Mouse (Mus musculus) gastrocnemius, adult 8-10 months (tissue): Measurements from ENCODE around the gene Runx3. TPM values are rescaled to one million over a fixed set of nuclear protein-coding genes. Genes with fewer than 3 reads are reported as not detected.

ENCODE experiments used
- DNase-seq, 2 experiments: peaks; one replicate each; pipeline ENCODE4 v3.0.0; 2022; ENCODE audit warnings: low spot score in 2 of 2
- total RNA-seq, 4 experiments: library from RNA; stranded (reverse); gene quantifications; 2 replicates each; pipeline ENCODE4 v1.2.4; 2022

Runx3 gene
- total RNA-seq, 4 experiments from 2014 or later, result 0.07 TPM; not detected in 3

DNA sequence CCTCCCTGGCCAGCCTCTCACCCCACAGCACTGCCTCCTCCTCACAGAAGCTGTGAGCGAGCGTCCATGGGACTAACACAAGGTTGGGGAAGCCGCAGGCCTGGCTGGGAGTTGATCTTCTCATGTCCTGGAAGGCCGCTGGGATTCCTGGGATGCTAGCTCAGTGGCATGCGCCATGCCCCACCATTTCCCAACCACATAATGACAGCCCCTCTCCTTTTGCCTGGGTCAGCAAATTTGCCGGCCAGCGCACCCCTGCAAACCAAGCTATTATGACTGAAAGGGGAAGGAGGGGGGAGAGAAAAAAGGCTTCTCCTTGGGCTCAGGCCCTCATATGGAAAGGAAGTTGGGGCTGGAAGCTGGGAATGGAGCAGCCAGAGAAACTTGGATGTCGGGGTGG, 6.8 kb upstream of the Runx3 start:
- no peak for DNase-seq

GRCm38 (mm10) chr4:135114301-135114700, 6.2 kb upstream of the Runx3 start:
- DNase-seq, result no peak

- DNase-seq, result no peak
These were observed 4.9 kb upstream of the Runx3 start for GRCm38 (mm10) chr4:135115426-135116170.

DNA sequence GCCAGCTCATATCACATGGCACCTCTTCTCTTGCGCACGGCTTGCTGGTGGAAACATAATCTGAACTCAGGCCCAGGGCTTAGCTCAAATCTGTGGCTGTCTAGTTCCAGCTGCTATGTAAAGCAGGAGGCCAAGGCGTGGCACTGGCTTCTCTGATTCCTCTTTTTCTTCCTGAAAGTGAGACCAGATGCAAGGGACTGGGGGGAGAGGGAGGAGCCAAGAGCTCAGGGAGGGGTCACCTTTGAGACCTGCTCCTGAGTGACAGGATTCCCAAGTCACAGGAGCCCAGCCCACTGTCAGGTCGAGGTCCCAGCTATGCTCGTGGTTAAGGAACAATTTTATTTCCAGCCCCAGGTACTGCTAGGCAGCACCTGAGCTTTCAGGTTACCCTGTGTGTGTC, 4.1 kb upstream of the Runx3 start:
- no peak for DNase-seq

DNA sequence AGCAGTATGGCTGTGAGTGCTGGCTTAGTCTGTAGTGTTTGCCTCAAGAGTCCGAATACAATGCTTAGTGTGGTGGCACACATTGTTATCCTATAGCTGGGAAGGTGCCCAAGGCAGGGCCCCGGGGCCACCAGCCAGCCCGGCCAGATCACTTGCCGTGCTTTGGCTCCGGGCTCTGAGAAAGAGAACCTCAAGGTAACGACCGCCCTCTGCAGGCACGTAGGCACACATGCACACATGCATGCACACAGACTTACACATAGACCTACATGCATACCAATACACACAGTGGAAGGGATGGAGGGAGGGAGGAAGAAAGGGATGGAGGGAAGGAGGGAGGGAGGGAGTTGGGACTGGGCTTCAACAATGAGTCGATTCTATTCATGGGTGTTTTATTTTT, 2.6 kb upstream of the Runx3 start:
- DNase-seq, result no peak

GRCm38 (mm10) chr4:135118855-135119474, 1.5 kb upstream of the Runx3 start:
- no peak for DNase-seq

DNA sequence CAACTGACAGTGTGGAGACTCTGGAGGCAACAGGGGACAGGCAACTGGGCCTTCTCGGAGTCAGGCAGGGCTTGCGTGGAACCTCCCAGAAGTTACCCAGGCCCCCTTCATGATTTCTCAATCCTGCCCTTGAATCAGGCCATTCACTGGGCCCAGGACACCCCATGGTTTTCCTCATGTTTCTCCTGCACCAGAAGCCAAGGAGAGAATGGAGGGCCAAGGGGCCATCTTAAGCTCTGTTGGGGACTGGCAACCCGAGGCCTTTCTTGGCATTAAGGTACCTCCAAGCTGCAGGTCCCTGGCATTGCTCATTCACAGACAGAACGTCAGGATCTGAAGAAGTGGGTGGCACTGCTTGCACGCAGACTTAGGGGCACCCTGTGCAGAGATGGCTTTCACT, 3.3 kb downstream of the Runx3 start:
- DNase-seq, result no peak

GRCm38 (mm10) chr4:135124732-135125131, 4.3 kb downstream of the Runx3 start:
- no peak for DNase-seq

- DNase-seq, result no peak
These were observed 4.7 kb downstream of the Runx3 start for GRCm38 (mm10) chr4:135125152-135125551.

GRCm38 (mm10) chr4:135126385-135126784, 5.9 kb downstream of the Runx3 start:
- DNase-seq, result no peak

DNA sequence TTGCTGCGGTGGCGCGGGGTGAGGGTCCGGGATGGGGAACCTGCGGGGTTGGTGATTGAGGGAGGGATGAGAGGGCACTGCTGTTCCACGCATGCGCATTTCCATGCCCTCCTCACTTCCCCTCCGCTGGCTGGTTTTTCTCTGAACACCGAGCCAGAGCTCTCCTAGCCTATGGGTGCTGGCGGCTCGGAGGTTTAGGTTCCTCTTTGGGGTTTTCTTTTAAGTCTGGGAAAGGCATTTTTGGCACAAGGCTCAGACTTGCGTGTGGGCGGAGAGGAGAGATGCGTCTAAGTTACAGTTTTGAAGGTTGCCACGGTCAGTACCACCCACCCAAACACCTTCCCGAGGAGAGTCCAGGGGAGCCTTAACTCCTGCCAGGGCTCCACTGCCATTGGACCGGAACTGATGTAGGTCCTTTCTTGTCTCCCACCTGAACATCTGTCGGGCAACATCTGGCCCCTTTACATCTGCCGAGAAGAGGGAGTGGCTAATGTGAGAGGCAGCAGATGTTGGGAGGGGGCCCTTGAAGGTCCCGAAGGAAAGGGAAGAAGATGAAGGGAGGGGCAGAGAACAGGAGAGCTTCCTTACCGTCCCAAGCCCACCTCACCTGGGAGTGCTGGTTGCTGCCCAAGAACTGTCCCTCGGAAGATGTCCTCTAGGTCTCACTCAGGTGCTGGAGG, 8.5 kb downstream of the Runx3 start:
- no peak for DNase-seq

- DNase-seq, result no peak
These were observed 9.7 kb downstream of the Runx3 start for GRCm38 (mm10) chr4:135130156-135130555.

- DNase-seq, result no peak
These were observed 10.7 kb downstream of the Runx3 start for GRCm38 (mm10) chr4:135131145-135131544.

GRCm38 (mm10) chr4:135132797-135133196, 12.3 kb downstream of the Runx3 start:
- DNase-seq, result no peak

- DNase-seq, result no peak
These were observed 13.3 kb downstream of the Runx3 start for GRCm38 (mm10) chr4:135133711-135134110.

- no peak for DNase-seq
These were observed 14.9 kb downstream of the Runx3 start for GRCm38 (mm10) chr4:135135331-135135730.

DNA sequence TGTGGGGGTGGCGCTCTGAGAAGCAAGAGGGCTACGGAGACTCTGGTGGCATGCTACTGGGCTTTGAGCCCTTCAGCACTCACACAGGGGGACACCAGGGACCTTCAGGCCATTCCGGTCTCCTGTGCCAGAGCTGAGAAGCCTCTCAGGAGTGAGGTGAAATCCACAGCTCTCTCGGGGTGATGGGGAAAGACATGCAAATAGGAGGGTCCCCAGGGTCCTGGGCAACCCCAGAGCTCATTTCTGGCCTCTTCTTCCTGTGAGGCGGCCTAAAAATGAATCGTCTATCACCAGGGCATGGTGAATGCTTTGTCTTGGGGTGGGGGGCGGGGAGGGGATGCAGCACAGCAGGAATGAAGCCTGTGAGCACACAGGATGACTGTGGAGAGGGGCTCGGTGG, 15.8 kb downstream of the Runx3 start:
- DNase-seq, result no peak

DNA sequence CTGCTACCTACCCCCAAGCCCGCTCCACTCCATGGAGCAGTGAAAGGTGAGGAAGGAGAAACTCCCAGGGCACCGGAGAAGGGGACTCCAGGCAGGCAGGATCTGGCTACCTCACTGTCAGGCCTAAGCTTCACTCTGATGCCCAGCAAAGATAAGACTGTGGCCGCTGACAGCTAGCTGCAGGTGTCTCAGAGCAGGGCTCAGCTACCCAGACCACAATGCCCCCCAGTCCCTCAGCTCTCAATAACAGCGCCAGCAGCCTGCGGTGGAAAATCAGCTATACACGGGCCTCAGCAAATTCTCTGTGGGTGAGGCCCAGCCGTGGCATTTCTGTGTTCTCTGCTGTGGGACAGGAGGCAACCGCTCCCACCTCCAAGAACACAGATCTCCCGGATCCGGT, 16.2 kb downstream of the Runx3 start:
- no peak for DNase-seq

- DNase-seq, result no peak
These were observed 20.4 kb downstream of the Runx3 start for GRCm38 (mm10) chr4:135140647-135141515.

DNA sequence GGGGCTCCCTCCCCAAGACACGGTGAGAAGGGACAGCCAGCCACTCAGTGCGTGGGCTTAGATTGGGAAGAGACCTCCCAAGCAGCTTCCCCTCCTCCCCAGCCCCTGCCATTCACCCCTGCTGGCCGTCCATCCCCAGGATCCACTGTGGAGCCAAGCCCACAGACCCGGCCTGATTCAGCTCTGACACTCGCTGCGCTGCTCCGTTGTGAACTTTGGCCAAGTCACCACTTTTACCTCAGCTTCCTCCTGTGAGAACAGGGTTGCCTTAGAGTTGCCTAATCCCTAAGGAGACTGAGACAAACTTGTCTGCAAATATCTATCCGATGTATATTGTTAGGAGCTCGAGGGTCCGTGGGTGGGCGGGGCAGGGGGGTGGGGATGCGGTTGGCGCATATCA, 21.3 kb downstream of the Runx3 start:
- DNase-seq, result no peak

DNA sequence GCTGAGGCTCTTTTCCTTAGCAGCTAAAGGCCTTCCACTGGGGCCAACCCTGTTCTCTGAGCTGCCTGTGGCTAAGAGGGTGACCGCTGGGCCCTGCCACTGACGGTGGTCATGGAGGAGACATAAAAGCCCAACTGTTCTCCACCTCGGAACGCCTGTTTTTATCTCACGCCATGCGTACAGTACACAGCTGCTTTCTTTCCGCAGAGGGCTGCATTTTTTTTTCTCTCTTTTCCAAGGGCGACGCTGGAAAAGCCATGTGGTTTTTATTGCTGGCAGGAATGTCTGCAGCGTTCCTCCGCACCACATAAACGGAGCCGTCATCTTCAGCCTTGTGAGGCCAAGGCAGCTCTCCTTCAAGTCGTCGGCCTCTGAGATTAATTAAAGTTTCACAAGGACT, 26.3 kb downstream of the Runx3 start:
- no peak for DNase-seq

DNA sequence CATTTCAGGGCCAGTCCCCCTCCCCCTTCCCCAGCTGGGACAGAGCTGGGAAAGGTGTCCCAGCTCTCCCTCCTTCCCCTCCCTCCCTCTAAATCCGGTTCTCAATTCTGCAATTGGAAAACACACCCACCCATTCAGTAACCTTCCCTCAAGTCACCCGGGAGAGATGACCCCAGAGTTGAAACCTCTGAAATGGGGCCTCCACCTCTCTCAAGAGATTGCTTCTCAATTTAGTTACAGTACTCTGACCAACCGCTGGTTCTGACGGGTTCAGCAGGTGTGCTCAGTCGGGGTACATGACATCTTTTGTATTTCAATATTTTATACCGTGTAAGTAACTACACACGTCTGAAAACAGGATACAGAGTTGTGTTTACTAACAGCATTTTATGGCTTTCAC, 28.2 kb downstream of the Runx3 start:
- no peak for DNase-seq
